Mouse (Mus musculus): ENCODE measurements around the gene Sgip1. TPM values are rescaled to one million over a fixed set of nuclear protein-coding genes. Genes with fewer than 3 reads are reported as not detected.
A peak's percentile ranks its signal among the peaks of the same experiment; 100 is the strongest.

Sgip1 gene
- polyA plus RNA-seq, 1 experiment from 2014 or later: 70.8 TPM

DNA sequence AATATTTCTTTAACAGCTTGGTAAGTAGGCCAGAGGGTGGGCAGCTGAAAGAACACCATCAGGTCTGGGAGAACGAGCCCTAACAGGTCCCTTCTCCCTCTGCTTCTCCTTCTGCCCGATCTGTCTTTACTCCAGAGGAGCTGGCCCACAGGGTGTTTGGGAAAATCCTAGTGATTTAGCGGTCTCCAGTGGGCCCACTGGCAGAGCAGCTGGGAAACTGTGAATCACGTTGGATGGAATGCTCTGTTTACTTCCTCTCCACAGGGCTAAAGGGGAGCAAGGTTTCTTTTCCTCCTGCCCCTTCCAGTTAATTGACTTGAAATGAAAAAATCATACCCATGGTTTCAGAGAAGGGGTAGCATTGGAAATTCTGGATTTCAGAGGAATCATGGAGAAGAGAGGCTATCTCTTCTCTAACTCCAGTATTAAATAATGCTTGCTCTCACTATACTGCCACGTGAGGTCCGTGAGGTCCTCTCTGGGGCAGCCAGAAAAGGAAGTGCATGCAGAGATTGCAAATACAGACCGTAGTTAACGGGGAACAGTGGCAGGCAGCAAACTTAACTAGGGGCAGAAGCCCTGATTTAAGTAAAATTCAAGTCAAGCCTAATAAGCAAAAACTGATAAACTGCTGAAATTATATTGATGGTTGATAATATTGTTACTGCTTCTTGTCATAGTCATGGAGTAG, 51.1 kb downstream of the Sgip1 start:
- no peak overlapping the region for H3K4me2 ChIP-seq (ENCODE audit: low read length)
- DNase-seq (no peak), ATAC-seq (ENCODE audit: low FRiP score, low TSS enrichment) (no peak)
- WGBS: 81% methylated on average over 8 of the region's 8 CpGs
- no peaks in the 10 kb centered on the region for H3K9me3 ChIP-seq (ENCODE audit: control insufficient read depth, low read length)
- no peak overlapping the region for H3K4me3 ChIP-seq (replicated peaks; ENCODE audit: low read depth, low read length)
- H3K4me1 ChIP-seq (ENCODE audit: control insufficient read depth, insufficient read depth, low read length): 0 out of 2 replicates have a peak, but pooled peaks cover 6% of the 10 kb centered on the region
- H3K27me3 ChIP-seq (ENCODE audit: control insufficient read depth, insufficient read depth, low read length): no peaks in the 10 kb centered on the region
- H3K9ac ChIP-seq (replicated peaks; ENCODE audit: low read length): no peak overlapping the region
- 0 out of 2 replicates have a peak overlapping the region, but pooled peaks have one; percentile 20 for H3K27ac ChIP-seq (replicated peaks; ENCODE audit: low read depth, low read length)
- no peaks in the 10 kb centered on the region for H3K36me3 ChIP-seq (ENCODE audit: control insufficient read depth, insufficient read depth, low read length)

GRCm38 (mm10) chr4:102801471-102801870, 60.4 kb downstream of the Sgip1 start:
- Histone ChIP-seq H3K4me1 (ENCODE audit: control insufficient read depth, insufficient read depth, low read length) (no peaks in the 10 kb centered on the region), H3K4me2 (ENCODE audit: low read length) (no peak overlapping the region), H3K27ac (replicated peaks; ENCODE audit: low read depth, low read length) (no peak overlapping the region), H3K4me3 (replicated peaks; ENCODE audit: low read depth, low read length) (no peak overlapping the region), H3K9me3 (ENCODE audit: control insufficient read depth, low read length) (no peaks in the 10 kb centered on the region), H3K36me3 (ENCODE audit: control insufficient read depth, insufficient read depth, low read length) (no peaks in the 10 kb centered on the region), H3K9ac (replicated peaks; ENCODE audit: low read length) (no peak overlapping the region), H3K27me3 (ENCODE audit: control insufficient read depth, insufficient read depth, low read length) (no peaks in the 10 kb centered on the region)
- ATAC-seq (ENCODE audit: low FRiP score, low TSS enrichment) (no peak), DNase-seq (no peak)
- 91% methylated on average over 1 of the region's 1 CpGs for WGBS

DNA sequence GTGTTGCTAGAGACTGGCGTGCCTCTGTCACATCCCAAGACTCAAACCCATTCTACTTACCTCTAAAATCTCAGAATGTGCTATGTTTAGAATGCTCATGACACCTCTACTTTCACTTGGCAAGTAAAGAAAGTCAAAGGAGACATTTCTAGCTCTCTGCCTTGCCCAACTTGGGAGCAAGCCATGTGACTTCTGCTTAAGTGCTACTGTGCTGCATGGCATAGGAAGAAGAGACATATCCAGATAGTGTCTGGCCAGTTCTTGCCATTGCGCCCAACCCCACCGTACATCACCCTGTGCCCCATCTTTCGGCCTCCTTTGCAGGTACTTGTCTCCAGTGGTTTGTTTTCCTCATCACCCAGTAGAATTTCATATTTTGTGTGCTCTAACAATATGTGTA, 60.8 kb downstream of the Sgip1 start:
- Histone ChIP-seq H3K27me3 (ENCODE audit: control insufficient read depth, insufficient read depth, low read length) (no peaks in the 10 kb centered on the region), H3K4me3 (replicated peaks; ENCODE audit: low read depth, low read length) (no peak overlapping the region), H3K9me3 (ENCODE audit: control insufficient read depth, low read length) (no peaks in the 10 kb centered on the region), H3K36me3 (ENCODE audit: control insufficient read depth, insufficient read depth, low read length) (no peaks in the 10 kb centered on the region), H3K27ac (replicated peaks; ENCODE audit: low read depth, low read length) (no peak overlapping the region), H3K4me2 (ENCODE audit: low read length) (no peak overlapping the region), H3K9ac (replicated peaks; ENCODE audit: low read length) (no peak overlapping the region), H3K4me1 (ENCODE audit: control insufficient read depth, insufficient read depth, low read length) (no peaks in the 10 kb centered on the region)
- ATAC-seq (ENCODE audit: low FRiP score, low TSS enrichment): no peak
- no peak for DNase-seq
- WGBS: 96% methylated on average over 4 of the region's 4 CpGs

DNA sequence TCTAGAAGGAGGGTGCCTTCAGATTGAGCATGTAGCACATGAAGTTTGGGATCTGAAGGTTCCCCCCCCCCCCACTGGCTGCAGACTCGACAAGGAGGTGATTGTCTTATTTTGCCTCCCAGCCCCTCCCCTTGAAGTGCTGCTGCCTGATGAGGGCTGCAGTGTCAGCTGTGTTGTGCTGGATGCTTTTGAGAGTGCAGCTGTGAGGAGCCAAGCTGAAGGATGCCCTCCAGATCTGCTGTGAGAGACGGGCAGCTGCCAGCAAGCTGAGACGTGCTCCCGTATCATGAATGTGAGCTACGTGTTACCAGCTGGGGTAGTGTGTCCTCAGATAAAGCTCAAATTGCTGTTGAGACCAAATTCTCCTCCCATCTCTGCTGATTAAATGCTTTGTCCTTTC, 63.5 kb downstream of the Sgip1 start:
- no peaks in the 10 kb centered on the region for H3K27me3 ChIP-seq (ENCODE audit: control insufficient read depth, insufficient read depth, low read length)
- 51% methylated on average over 5 of the region's 5 CpGs for WGBS
- H3K9ac ChIP-seq (replicated peaks; ENCODE audit: low read length): no peak overlapping the region
- H3K4me2 ChIP-seq (ENCODE audit: low read length): no peak overlapping the region
- DNase-seq (no peak), ATAC-seq (ENCODE audit: low FRiP score, low TSS enrichment) (no peak)
- H3K27ac ChIP-seq (replicated peaks; ENCODE audit: low read depth, low read length): no peak overlapping the region
- H3K36me3 ChIP-seq (ENCODE audit: control insufficient read depth, insufficient read depth, low read length): no peaks in the 10 kb centered on the region
- no peaks in the 10 kb centered on the region for H3K9me3 ChIP-seq (ENCODE audit: control insufficient read depth, low read length)
- H3K4me1 ChIP-seq (ENCODE audit: control insufficient read depth, insufficient read depth, low read length): no peaks in the 10 kb centered on the region
- no peak overlapping the region for H3K4me3 ChIP-seq (replicated peaks; ENCODE audit: low read depth, low read length)

GRCm38 (mm10) chr4:102806987-102807386, 65.9 kb downstream of the Sgip1 start:
- Histone ChIP-seq H3K4me3 (replicated peaks; ENCODE audit: low read depth, low read length) (no peak overlapping the region), H3K27ac (replicated peaks; ENCODE audit: low read depth, low read length) (no peak overlapping the region), H3K36me3 (ENCODE audit: control insufficient read depth, insufficient read depth, low read length) (no peaks in the 10 kb centered on the region), H3K9ac (replicated peaks; ENCODE audit: low read length) (no peak overlapping the region), H3K9me3 (ENCODE audit: control insufficient read depth, low read length) (no peaks in the 10 kb centered on the region), H3K4me1 (ENCODE audit: control insufficient read depth, insufficient read depth, low read length) (no peaks in the 10 kb centered on the region; the same call in 1 of the 2 replicates), H3K27me3 (ENCODE audit: control insufficient read depth, insufficient read depth, low read length) (no peaks in the 10 kb centered on the region), H3K4me2 (ENCODE audit: low read length) (no peak overlapping the region)
- DNase-seq (no peak), ATAC-seq (ENCODE audit: low FRiP score, low TSS enrichment) (no peak)
- 94% methylated on average over 3 of the region's 3 CpGs for WGBS

- Histone ChIP-seq H3K4me2 (ENCODE audit: low read length) (no peak overlapping the region), H3K27ac (replicated peaks; ENCODE audit: low read depth, low read length) (no peak overlapping the region), H3K4me3 (replicated peaks; ENCODE audit: low read depth, low read length) (no peak overlapping the region), H3K9me3 (ENCODE audit: control insufficient read depth, low read length) (no peaks in the 10 kb centered on the region), H3K4me1 (ENCODE audit: control insufficient read depth, insufficient read depth, low read length) (no peaks in the 10 kb centered on the region; the same call in 1 of the 2 replicates), H3K36me3 (ENCODE audit: control insufficient read depth, insufficient read depth, low read length) (no peaks in the 10 kb centered on the region), H3K9ac (replicated peaks; ENCODE audit: low read length) (no peak overlapping the region), H3K27me3 (ENCODE audit: control insufficient read depth, insufficient read depth, low read length) (no peaks in the 10 kb centered on the region)
- ATAC-seq (ENCODE audit: low FRiP score, low TSS enrichment) (no peak), DNase-seq (no peak)
Observed at GRCm38 (mm10) chr4:102808258-102808657, 67.2 kb downstream of the Sgip1 start.

- no peak for ATAC-seq (ENCODE audit: low FRiP score, low TSS enrichment)
Observed at GRCm38 (mm10) chr4:102809296-102809695, 68.2 kb downstream of the Sgip1 start.

DNA sequence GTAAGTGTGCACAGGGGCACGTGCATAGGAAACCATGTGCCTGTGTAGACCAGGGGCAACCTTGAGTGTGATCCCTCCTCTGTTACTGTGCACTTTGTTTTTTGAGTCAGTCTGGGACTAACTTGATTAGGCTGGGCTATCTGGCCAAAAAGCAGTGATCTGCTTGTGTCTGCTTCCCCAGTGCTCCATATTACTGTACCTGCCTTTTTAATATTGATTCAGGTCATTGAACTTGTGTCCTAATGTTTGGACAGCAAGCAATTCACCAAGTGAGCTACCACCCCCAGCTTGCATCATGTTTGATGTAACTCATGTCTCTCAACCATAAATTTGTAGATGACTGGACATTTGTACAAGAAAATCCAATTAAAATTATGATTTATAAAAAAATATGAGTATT, 69.2 kb downstream of the Sgip1 start:
- no peak for ATAC-seq (ENCODE audit: low FRiP score, low TSS enrichment)
- no peak overlapping the region for H3K27ac ChIP-seq (replicated peaks; ENCODE audit: low read depth, low read length)
- no peak for DNase-seq
- no peaks in the 10 kb centered on the region for H3K36me3 ChIP-seq (ENCODE audit: control insufficient read depth, insufficient read depth, low read length)
- H3K9ac ChIP-seq (replicated peaks; ENCODE audit: low read length): no peak overlapping the region
- no peak overlapping the region for H3K4me2 ChIP-seq (ENCODE audit: low read length)
- 92% methylated on average over 1 of the region's 1 CpGs for WGBS
- no peaks in the 10 kb centered on the region; the same call in 1 of the 2 replicates for H3K4me1 ChIP-seq (ENCODE audit: control insufficient read depth, insufficient read depth, low read length)
- H3K9me3 ChIP-seq (ENCODE audit: control insufficient read depth, low read length): no peaks in the 10 kb centered on the region
- H3K4me3 ChIP-seq (replicated peaks; ENCODE audit: low read depth, low read length): no peak overlapping the region
- H3K27me3 ChIP-seq (ENCODE audit: control insufficient read depth, insufficient read depth, low read length): no peaks in the 10 kb centered on the region

More at GRCm38 (mm10) chr4:102809296-102809695, 68.2 kb downstream of the Sgip1 start:
- no peak overlapping the region for H3K9ac ChIP-seq (replicated peaks; ENCODE audit: low read length)
- H3K4me1 ChIP-seq (ENCODE audit: control insufficient read depth, insufficient read depth, low read length): no peaks in the 10 kb centered on the region; the same call in 1 of the 2 replicates
- no peak for DNase-seq
- no peak overlapping the region for H3K4me2 ChIP-seq (ENCODE audit: low read length)
- H3K36me3 ChIP-seq (ENCODE audit: control insufficient read depth, insufficient read depth, low read length): no peaks in the 10 kb centered on the region
- no peak overlapping the region for H3K4me3 ChIP-seq (replicated peaks; ENCODE audit: low read depth, low read length)
- no peaks in the 10 kb centered on the region for H3K9me3 ChIP-seq (ENCODE audit: control insufficient read depth, low read length)
- no peaks in the 10 kb centered on the region for H3K27me3 ChIP-seq (ENCODE audit: control insufficient read depth, insufficient read depth, low read length)
- 83% methylated on average over 4 of the region's 4 CpGs for WGBS
- no peak overlapping the region for H3K27ac ChIP-seq (replicated peaks; ENCODE audit: low read depth, low read length)
